14 mouse cellular contexts compared by ENCODE assay signal in the genomic region with DNA sequence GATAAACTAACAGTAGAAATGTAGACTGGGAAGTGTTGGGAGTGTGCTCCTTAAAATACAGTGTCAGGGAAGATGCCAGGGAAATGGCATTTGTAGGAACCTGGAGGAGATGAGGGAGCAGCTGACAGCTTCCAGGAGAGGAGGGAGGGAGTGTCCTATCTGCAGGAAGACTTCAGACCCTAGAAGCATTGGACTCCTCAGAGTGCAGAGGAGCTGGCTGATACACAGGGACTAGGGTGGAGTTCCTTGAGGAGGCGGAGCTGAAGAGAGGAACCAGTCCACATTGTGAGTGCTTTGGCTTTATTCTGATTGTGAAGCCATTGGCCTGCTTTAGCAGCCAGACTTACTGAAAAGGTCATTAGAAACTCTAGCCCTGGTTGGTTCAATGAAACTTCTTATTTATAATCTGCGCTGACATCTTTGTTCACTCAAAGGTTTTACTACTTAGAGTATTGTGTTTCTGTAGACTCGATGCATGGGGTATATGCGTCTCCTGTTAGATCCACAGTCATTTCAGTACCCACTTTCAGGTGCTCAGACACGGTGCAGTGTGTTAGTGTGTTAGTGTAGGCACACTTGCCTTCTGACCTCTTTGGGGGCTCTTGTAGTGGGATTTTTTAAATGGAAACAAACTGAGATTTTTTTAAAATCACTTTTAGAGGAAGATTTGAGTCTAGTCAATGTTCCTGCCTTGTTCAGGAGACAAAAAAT.
A peak's percentile ranks its signal among the peaks of the same experiment; 100 is the strongest.
DNase-seq lines count a peak whose midpoint lies in the region; ATAC-seq lines count a peak whose summit lies in the region.
"Had no signal": no experiment of that assay in that cellular context is flagged by ENCODE, and none has a peak within 500 bp of the region (broad histone marks: within the 10 kb centered on the region; RNA-seq: fewer than 3 reads in every experiment).

No protein-coding gene starts in this region.

- H3K4me2 ChIP-seq in liver, embryonic 12.5 days, result no peak overlapping the region
- H3K4me2 ChIP-seq in heart, embryonic 16.5 days (ENCODE audit: low read depth, low read length), result no peak overlapping the region
- no peak overlapping the region for H3K4me2 ChIP-seq in forebrain, embryonic 11.5 days (ENCODE audit: low read depth, low read length, severe bottlenecking)
- H3K4me2 ChIP-seq: embryonic facial prominence, embryonic 15.5 days had no signal

- H3K4me3 ChIP-seq in liver, embryonic 12.5 days, result no peak overlapping the region
- H3K4me3 ChIP-seq in heart, embryonic 16.5 days (ENCODE audit: low read length), result no peak overlapping the region
- no peak overlapping the region for H3K4me3 ChIP-seq in forebrain, embryonic 11.5 days (ENCODE audit: low read depth, low read length)
- H3K4me3 ChIP-seq: embryonic facial prominence, embryonic 15.5 days; heart, adult 2 months had no signal

- 63% methylated on average over 5 of the region's 5 CpGs for WGBS in liver, embryonic 12.5 days (ENCODE audit: insufficient replicate concordance)
- WGBS in heart, embryonic 16.5 days, result 70% methylated on average over 5 of the region's 5 CpGs
- WGBS in forebrain, embryonic 11.5 days, result 85% methylated on average over 5 of the region's 5 CpGs

- no peaks in the 10 kb centered on the region for H3K9me3 ChIP-seq in liver, embryonic 12.5 days (replicated peaks)
- H3K9me3 ChIP-seq in heart, embryonic 16.5 days (replicated peaks; ENCODE audit: control insufficient read depth, low read length), result no peaks in the 10 kb centered on the region
- no peaks in the 10 kb centered on the region for H3K9me3 ChIP-seq in forebrain, embryonic 11.5 days (ENCODE audit: control insufficient read depth, low read length)
- H3K9me3 ChIP-seq: embryonic facial prominence, embryonic 15.5 days had no signal

- H3K9ac ChIP-seq in liver, embryonic 12.5 days, result no peak overlapping the region
- no peak overlapping the region for H3K9ac ChIP-seq in heart, embryonic 16.5 days (ENCODE audit: low read length)
- no peak overlapping the region for H3K9ac ChIP-seq in forebrain, embryonic 11.5 days (ENCODE audit: low read length)
- H3K9ac ChIP-seq: embryonic facial prominence, embryonic 15.5 days had no signal

- no peak overlapping the region for H3K27ac ChIP-seq in liver, embryonic 12.5 days
- peak overlapping the region; percentile 46 for H3K27ac ChIP-seq in heart, embryonic 16.5 days (ENCODE audit: low read length)
- H3K27ac ChIP-seq in forebrain, embryonic 11.5 days (ENCODE audit: low read depth, low read length), result no peak overlapping the region
- H3K27ac ChIP-seq: embryonic facial prominence, embryonic 15.5 days; heart, adult 2 months had no signal

- H3K36me3 ChIP-seq in liver, embryonic 12.5 days, result no peaks in the 10 kb centered on the region
- H3K36me3 ChIP-seq in heart, embryonic 16.5 days (ENCODE audit: control insufficient read depth, insufficient read depth), result no peaks in the 10 kb centered on the region
- H3K36me3 ChIP-seq in forebrain, embryonic 11.5 days (ENCODE audit: control insufficient read depth, insufficient read depth, low read length), result no peaks in the 10 kb centered on the region
- H3K36me3 ChIP-seq: embryonic facial prominence, embryonic 15.5 days had no signal

- peaks cover 29% of the 10 kb centered on the region for H3K4me1 ChIP-seq in liver, embryonic 12.5 days
- H3K4me1 ChIP-seq in heart, embryonic 16.5 days (ENCODE audit: control insufficient read depth, insufficient read depth, low read length), result peaks cover 17% of the 10 kb centered on the region
- peaks cover 4% of the 10 kb centered on the region; the same call in 1 of the 2 replicates for H3K4me1 ChIP-seq in forebrain, embryonic 11.5 days (replicated peaks; ENCODE audit: control insufficient read depth, insufficient read depth, low read length)

- no peak for DNase-seq in frontal cortex, postnatal 10 days (ENCODE audit: low spot score in 2 of 2)
- DNase-seq in liver, result no peak
- peak; percentile 34 for DNase-seq in skeletal muscle tissue, adult 2 months (ENCODE audit: low read depth, low spot score)
- DNase-seq in kidney, adult 11 months, result no peak
- no peak for DNase-seq in forebrain, embryonic 11.5 days (ENCODE audit: low spot score)
- DNase-seq: cerebellum, postnatal 10 days; right cerebral cortex, postnatal 25 days had no signal

- H3K27me3 ChIP-seq in liver, embryonic 12.5 days (replicated peaks), result no peaks in the 10 kb centered on the region
- no peaks in the 10 kb centered on the region for H3K27me3 ChIP-seq in heart, embryonic 16.5 days (ENCODE audit: control insufficient read depth, insufficient read depth, low read length)
- H3K27me3 ChIP-seq in forebrain, embryonic 11.5 days (ENCODE audit: control insufficient read depth, insufficient read depth, low read length), result no peaks in the 10 kb centered on the region
- H3K27me3 ChIP-seq: embryonic facial prominence, embryonic 15.5 days had no signal

- ATAC-seq in frontal cortex, adult (ENCODE audit: low TSS enrichment), result peak; percentile 18
- peak; percentile 49; the same call in 1 of the 2 replicates for ATAC-seq in liver, embryonic 12.5 days
- no peak for ATAC-seq in heart, embryonic 16.5 days (replicated peaks; ENCODE audit: extremely low read depth, insufficient read depth, low FRiP score)
- no peak for ATAC-seq in forebrain, embryonic 11.5 days (replicated peaks; ENCODE audit: low FRiP score)
- ATAC-seq: activated CD4-positive, CD25-positive, alpha-beta regulatory T cell, adult 4 months; forebrain, embryonic 16.5 days had no signal

Comparison
In these comparisons a context has a peak if more than half of its experiments do, and no peak if none do; other contexts are left out.
1. ATAC-seq: peak in frontal cortex, adult (single experiment) and liver, embryonic 12.5 days (single experiment); none in heart, embryonic 16.5 days (single experiment) and forebrain, embryonic 11.5 days (single experiment).